Mouse (Mus musculus) brain, adult 2 months (tissue): ENCODE results near the gene Cnot8.

ENCODE experiments used
- DNase-seq: peaks from one replicate; pipeline ENCODE4 v3.0.0; 2011; ENCODE audit warnings: low read depth, low spot score

The Cnot8 gene

DNA sequence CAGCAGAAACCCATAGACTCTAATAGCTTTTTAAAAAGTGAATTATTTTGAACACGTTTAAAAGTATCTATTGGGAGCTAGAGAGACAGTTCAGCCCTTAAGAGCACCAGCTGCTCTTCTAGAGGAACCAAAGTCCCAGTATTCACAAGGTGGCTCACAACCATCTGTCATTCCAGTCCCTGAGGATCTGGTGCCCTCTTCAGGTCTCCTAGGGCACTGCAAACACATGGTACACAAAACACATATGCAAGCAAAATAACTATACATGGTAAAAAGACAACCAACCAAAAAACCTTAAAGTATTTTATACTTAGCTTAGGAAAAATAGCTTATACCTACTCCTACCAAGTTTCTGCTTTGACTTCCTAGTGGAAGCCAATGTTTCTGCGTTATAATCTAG lies 61.1 kb downstream of the Cnot8 start:
- no peak for DNase-seq

DNA sequence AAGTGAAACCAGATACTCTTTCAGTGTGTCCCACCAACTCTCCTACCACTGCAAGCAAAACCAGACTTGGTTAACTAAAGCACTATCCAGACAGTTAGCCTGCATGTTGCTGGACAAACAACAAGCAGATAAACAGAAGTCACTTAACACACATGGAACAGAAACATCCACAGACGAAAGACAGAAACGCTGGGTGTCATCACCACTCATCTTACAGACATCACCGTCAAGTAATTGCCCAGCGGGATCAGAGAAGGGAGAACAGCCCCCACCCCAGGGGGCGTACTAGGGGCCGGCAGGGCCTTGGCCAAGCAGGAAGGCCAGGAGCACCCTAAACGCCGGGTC lies 63.8 kb downstream of the Cnot8 start:
- no peak for DNase-seq
